Mouse (Mus musculus) layer of hippocampus, adult 8-10 months (tissue): ENCODE results near the gene Cacnb2. TPM values are rescaled to one million over a fixed set of nuclear protein-coding genes. Genes with fewer than 3 reads are reported as not detected.

ENCODE experiments used
- DNase-seq, 2 experiments: peaks; one replicate each; pipeline ENCODE4 v3.0.0; 2022; ENCODE audit warnings: low spot score in 2 of 2
- total RNA-seq, 4 experiments: library from RNA; stranded (reverse); gene quantifications; 2 replicates each; pipeline ENCODE4 v1.2.4; 2022

Cacnb2 gene
- total RNA-seq, 4 experiments from 2014 or later = 67.3 to 86.2 (median 82.8) TPM

- no peak for DNase-seq
Measured at GRCm38 (mm10) chr2:14961493-14961892, 358.6 kb downstream of the Cacnb2 start.

DNA sequence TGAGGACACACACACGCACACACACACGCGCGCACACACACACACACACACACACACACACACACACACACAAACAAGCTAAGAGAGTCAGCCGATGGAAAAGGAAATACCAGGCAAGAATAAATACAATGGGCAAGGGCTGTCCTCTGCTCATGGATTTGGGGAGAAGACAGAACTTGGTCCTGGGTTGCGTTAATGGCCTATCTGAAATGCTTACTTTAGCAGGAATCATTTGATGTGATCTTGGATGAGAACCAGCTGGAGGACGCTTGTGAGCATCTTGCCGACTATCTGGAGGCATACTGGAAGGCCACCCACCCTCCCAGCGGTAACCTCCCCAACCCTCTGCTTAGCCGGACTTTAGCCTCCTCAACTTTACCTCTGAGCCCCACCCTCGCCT lies 381.1 kb downstream of the Cacnb2 start:
- DNase-seq = no peak

- no peak for DNase-seq
Measured at GRCm38 (mm10) chr2:14988451-14988850, 385.6 kb downstream of the Cacnb2 start.

DNA sequence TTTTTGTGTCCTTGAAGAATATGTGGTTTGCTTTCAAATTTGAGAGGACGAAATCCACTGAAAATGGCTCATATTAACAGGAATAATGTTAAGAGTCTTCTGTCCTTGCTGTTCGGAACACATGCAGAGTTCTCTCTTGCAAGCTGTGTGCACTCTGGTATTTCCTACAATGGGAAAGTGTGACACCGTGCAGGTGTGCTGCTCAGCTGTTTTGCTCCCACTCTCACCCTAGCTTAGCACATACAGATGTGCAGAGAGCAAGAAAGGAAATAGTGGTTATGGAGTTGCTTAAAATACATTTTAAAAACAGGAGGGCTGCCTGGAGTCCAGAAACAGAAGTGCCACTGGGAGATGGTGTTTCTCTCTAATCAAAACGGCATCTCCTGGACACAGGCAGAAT lies 386.5 kb downstream of the Cacnb2 start:
- no peak for DNase-seq

GRCm38 (mm10) chr2:14992531-14992930 lies 389.6 kb downstream of the Cacnb2 start:
- no peak for DNase-seq

DNA sequence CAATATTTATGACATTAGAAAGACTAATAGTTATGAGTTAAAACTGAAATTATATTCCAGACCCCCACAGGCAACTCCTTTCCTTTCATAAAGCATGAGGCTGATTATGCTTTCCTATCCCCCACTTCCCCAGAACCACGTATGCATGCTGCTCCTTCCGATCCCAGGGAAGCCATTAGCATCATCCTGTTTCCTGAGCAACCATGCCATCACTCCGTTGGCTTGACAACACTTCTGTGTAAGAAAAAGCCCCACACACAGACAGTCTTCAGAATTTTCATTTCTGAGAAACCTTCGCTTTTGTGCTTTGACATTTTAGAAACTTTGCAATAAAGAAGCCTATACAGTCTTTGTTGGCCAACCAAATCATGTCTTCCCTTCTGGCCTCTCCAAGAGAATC lies 393.1 kb downstream of the Cacnb2 start:
- no peak for DNase-seq

DNA sequence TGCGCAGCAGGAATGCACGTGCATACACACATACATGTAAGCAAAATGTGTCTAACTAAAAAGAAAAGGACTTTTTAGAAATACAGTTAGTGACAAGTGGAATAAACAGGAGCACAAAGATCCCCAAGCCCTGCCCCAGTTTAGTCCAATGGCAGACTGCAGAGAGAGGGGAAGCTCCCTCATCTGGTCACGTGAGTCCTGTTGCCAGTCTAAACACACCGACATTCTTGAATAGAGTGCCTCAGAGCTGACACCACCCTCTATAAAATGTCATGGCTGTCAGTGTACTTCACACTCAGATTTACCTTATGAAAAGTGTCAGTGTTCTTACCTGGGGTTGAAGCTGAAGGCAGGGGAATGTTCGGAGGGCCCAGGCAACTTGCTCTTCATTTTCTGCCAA lies 394.9 kb downstream of the Cacnb2 start:
- no peak for DNase-seq

- DNase-seq = no peak
Measured at GRCm38 (mm10) chr2:15007531-15007930, 404.6 kb downstream of the Cacnb2 start.

DNA sequence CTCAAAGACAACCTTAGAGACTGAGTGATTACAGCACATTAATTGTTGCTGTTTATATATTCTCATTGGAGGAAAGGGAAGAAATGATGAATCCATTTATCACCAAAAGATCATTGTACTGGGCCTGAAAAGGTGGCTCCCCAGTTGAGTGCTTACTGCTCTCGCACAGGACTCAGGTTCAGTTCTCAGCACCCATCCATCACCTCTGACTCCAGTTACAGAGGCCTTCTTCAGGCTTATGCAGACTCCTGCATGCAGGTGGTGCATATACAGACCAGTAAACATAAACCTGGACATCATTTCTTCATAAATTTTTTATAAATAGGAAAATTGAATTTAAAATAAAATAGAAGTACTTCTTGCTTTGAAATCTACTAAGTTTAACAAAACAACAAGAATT lies 405.2 kb downstream of the Cacnb2 start:
- DNase-seq = no peak

GRCm38 (mm10) chr2:15026817-15027216 lies 423.9 kb downstream of the Cacnb2 start:
- no peak for DNase-seq

GRCm38 (mm10) chr2:15027816-15028215 lies 424.9 kb downstream of the Cacnb2 start:
- DNase-seq = no peak

Other genes starting within 250 kb of the Cacnb2 start
- gene Slc39a12, start 214.8 kb upstream of the Cacnb2 start, total RNA-seq = 10 to 100 TPM; 35.4 to 41.0 (median 39.5) TPM